Mouse (Mus musculus): ENCODE measurements around the gene Mtx1.

DNA sequence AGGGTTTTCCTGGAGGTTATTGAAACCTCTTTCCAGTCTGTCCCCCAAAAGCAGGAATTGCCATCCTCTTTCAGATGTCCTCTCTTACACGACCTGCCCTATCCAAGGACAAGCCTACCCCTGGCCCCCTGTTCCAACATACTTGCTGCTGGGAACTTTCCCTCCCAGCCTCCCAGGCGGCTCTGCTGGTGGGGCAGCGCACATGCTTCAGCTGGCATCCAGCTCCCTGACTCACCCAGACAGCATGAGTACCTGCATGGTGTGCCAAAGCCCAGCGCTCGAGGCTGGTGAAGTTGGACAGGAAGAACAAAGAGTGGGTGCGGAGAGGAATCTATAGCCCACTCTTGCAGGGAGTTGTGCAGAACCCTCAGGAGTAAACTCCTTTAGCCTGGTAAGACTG, 44.0 kb upstream of the Mtx1 start:
- TF ChIP-seq POLR2A (IDR thresholded peaks at IDR 0.05; ENCODE audit: low read depth, low read length) = no peak
- no peak for TF ChIP-seq CTCF (IDR thresholded peaks at IDR 0.05; ENCODE audit: extremely low read depth, insufficient read depth, insufficient read length, insufficient replicate concordance)

All from spleen, adult 2 months (tissue).